Mouse (Mus musculus): ENCODE data around the gene Arfgap1. TPM values are rescaled to one million over a fixed set of nuclear protein-coding genes. Genes with fewer than 3 reads are reported as not detected.

The Arfgap1 gene
- polyA plus RNA-seq, 1 experiment from 2014 or later: 32.7 TPM

DNA sequence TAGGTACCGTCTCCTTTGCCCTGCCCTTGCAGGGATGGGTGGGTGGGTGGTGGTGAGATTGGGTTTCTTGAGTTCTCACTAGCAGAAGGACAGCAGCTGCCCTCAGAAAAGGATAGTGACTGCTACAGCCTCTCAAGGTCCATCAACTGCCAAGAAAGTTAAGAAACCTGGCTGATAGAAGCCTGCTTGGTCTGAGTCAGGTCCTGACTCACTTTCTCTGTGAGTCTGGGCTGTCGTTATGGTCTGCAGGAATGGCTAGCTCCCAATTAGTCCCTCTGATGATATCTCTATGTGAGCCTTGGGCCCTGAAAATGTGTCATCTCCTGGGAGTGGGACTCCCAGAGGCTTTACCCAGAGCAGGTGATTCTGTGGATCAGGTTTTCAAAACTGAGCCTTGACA, 27.3 kb downstream of the Arfgap1 start:
- Histone ChIP-seq H3K4me3 (ENCODE audit: low read depth, low read length) (no peak overlapping the region), H3K4me1 (ENCODE audit: control insufficient read depth, low read depth, low read length) (no peaks in the 10 kb centered on the region), H3K9ac (ENCODE audit: low read depth, low read length) (no peak overlapping the region), H3K4me2 (ENCODE audit: low read depth, low read length) (no peak overlapping the region), H3K27ac (ENCODE audit: low read length) (no peak overlapping the region), H3K27me3 (ENCODE audit: control insufficient read depth, insufficient read depth, low read depth, low read length) (no peaks in the 10 kb centered on the region), H3K9me3 (replicated peaks; ENCODE audit: control insufficient read depth, low read length) (no peaks in the 10 kb centered on the region), H3K36me3 (ENCODE audit: control insufficient read depth, insufficient read depth) (no peaks in the 10 kb centered on the region)
- no peak for ATAC-seq (ENCODE audit: low read depth)
- 56% methylated on average over 2 of the region's 2 CpGs for WGBS (ENCODE audit: insufficient replicate concordance)

DNA sequence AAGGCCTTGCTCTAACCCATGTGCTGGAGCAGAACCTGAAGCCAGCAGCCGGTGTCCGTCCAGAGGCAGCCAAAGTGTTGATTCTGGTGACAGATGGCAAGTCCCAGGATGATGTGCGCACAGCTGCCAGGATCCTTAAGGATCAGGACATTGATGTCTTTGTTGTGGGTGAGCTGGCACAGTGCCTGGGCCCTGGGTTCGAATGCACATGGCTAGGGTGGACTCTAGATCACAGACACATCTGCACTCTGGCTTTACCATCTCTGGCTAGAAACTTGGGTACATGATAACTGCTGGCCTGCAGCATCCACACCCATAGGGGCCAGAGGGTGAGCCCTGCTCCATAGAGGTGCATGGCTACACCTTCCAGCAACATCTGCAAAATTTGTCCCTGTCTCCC, 28.4 kb downstream of the Arfgap1 start:
- Histone ChIP-seq H3K9ac (ENCODE audit: low read depth, low read length) (no peak overlapping the region), H3K9me3 (replicated peaks; ENCODE audit: control insufficient read depth, low read length) (no peaks in the 10 kb centered on the region), H3K4me2 (ENCODE audit: low read depth, low read length) (no peak overlapping the region), H3K27ac (ENCODE audit: low read length) (no peak overlapping the region), H3K4me3 (ENCODE audit: low read depth, low read length) (no peak overlapping the region), H3K27me3 (ENCODE audit: control insufficient read depth, insufficient read depth, low read depth, low read length) (no peaks in the 10 kb centered on the region), H3K4me1 (ENCODE audit: control insufficient read depth, low read depth, low read length) (no peaks in the 10 kb centered on the region), H3K36me3 (ENCODE audit: control insufficient read depth, insufficient read depth) (no peaks in the 10 kb centered on the region)
- ATAC-seq (ENCODE audit: low read depth): no peak
- WGBS (ENCODE audit: insufficient replicate concordance): 61% methylated on average over 4 of the region's 4 CpGs

DNA sequence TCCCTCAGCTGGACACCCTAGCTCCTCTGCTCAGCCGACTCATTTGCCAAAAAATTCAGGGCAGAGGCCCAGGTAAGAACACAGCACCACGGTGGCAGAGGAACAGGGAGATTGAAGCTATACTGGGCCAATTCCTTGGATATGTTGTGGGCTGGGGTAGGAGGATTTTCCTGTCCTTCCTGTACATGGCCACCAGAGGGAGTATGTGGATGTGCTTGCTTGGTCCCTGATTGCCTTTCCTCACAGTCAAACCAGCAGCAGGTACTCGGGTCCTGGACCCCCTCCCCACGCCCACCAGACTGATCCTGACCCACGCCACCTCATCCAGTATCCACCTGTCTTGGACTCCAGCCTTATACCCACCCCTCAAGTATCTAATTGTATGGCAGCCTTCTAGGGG, 29.4 kb downstream of the Arfgap1 start:
- ATAC-seq (ENCODE audit: low read depth): no peak
- Histone ChIP-seq H3K9me3 (replicated peaks; ENCODE audit: control insufficient read depth, low read length) (no peaks in the 10 kb centered on the region), H3K36me3 (ENCODE audit: control insufficient read depth, insufficient read depth) (no peaks in the 10 kb centered on the region), H3K4me3 (ENCODE audit: low read depth, low read length) (no peak overlapping the region), H3K4me1 (ENCODE audit: control insufficient read depth, low read depth, low read length) (no peaks in the 10 kb centered on the region), H3K9ac (ENCODE audit: low read depth, low read length) (no peak overlapping the region), H3K27me3 (ENCODE audit: control insufficient read depth, insufficient read depth, low read depth, low read length) (no peaks in the 10 kb centered on the region), H3K27ac (ENCODE audit: low read length) (no peak overlapping the region), H3K4me2 (ENCODE audit: low read depth, low read length) (no peak overlapping the region)
- 7% methylated on average over 5 of the region's 5 CpGs for WGBS (ENCODE audit: insufficient replicate concordance)

DNA sequence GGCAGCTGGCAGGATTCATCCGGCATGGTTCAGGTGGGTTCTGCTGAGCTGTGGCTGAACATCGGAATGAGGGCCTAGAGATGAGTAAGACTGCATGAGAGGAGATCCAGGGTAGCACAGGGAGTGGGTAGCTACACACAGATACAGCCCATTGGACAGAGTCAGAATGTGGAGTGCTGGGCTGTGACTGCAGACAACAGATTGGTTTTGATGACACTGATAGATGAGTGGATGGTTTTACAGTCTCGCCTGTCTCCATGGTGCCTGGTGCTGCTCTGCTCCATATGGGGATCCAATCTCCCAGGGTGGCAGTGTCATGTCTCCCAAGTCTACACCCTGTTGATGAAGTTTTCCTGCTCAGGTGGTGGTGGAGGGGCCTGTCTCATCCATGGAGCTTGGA, 29.9 kb downstream of the Arfgap1 start:
- no peaks in the 10 kb centered on the region for H3K27me3 ChIP-seq (ENCODE audit: control insufficient read depth, insufficient read depth, low read depth, low read length)
- H3K9ac ChIP-seq (ENCODE audit: low read depth, low read length): no peak overlapping the region
- no peaks in the 10 kb centered on the region for H3K4me1 ChIP-seq (ENCODE audit: control insufficient read depth, low read depth, low read length)
- H3K9me3 ChIP-seq (replicated peaks; ENCODE audit: control insufficient read depth, low read length): no peaks in the 10 kb centered on the region
- H3K27ac ChIP-seq (ENCODE audit: low read length): no peak overlapping the region
- no peak for ATAC-seq (ENCODE audit: low read depth)
- H3K4me3 ChIP-seq (ENCODE audit: low read depth, low read length): no peak overlapping the region
- H3K4me2 ChIP-seq (ENCODE audit: low read depth, low read length): no peak overlapping the region
- WGBS (ENCODE audit: insufficient replicate concordance): 35% methylated on average over 3 of the region's 3 CpGs
- no peaks in the 10 kb centered on the region for H3K36me3 ChIP-seq (ENCODE audit: control insufficient read depth, insufficient read depth)

DNA sequence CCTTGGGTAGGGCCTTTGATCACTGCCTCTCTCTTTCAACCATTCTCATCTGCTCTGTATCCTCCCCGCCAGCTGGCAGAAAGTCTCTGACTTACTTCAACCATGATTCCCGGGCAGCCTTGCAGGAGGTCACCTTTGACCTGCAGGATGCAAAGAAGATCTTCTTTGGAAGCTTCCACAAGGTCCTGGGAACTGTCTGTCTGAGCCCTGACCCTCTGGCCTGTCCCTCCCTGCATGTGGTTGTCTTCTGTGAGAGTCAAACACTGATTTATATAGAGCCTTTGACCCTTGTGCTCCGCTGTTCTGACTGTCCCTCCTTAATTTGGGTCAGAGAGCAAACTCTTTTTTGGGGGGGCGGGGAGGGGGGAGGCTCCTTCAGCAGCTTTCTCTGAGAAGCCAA, 40.0 kb downstream of the Arfgap1 start:
- no peaks in the 10 kb centered on the region for H3K27me3 ChIP-seq (ENCODE audit: control insufficient read depth, insufficient read depth, low read depth, low read length)
- H3K36me3 ChIP-seq (ENCODE audit: control insufficient read depth, insufficient read depth): no peaks in the 10 kb centered on the region
- H3K9me3 ChIP-seq (replicated peaks; ENCODE audit: control insufficient read depth, low read length): no peaks in the 10 kb centered on the region
- no peak overlapping the region for H3K4me2 ChIP-seq (ENCODE audit: low read depth, low read length)
- WGBS (ENCODE audit: insufficient replicate concordance): 56% methylated on average over 4 of the region's 4 CpGs
- H3K9ac ChIP-seq (ENCODE audit: low read depth, low read length): no peak overlapping the region
- ATAC-seq (ENCODE audit: low read depth): no peak
- H3K4me1 ChIP-seq (ENCODE audit: control insufficient read depth, low read depth, low read length): no peaks in the 10 kb centered on the region
- H3K4me3 ChIP-seq (ENCODE audit: low read depth, low read length): no peak overlapping the region
- no peak overlapping the region for H3K27ac ChIP-seq (ENCODE audit: low read length)

DNA sequence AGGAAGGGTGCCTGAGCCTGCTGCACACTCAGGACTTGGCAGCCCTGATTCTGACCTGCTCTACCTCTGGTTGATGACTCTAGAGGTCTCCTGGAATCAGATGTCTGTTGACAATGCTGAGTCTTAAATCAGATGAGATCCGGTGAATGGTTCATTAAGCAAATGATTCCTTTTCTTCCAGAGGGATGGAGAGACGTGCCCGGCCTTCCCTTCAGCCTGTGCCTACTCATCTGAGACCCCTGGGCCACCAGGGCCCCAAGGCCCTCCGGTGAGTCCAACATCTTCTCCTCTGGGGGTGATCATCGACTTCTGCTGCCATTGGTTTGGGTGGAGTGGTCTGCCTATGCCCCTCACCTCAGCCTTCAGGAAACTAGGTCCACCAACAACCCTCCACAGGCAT, 41.3 kb downstream of the Arfgap1 start:
- H3K27ac ChIP-seq (ENCODE audit: low read length): no peak overlapping the region
- no peaks in the 10 kb centered on the region for H3K9me3 ChIP-seq (replicated peaks; ENCODE audit: control insufficient read depth, low read length)
- no peak overlapping the region for H3K4me3 ChIP-seq (ENCODE audit: low read depth, low read length)
- H3K27me3 ChIP-seq (ENCODE audit: control insufficient read depth, insufficient read depth, low read depth, low read length): no peaks in the 10 kb centered on the region
- no peak for ATAC-seq (ENCODE audit: low read depth)
- H3K4me2 ChIP-seq (ENCODE audit: low read depth, low read length): no peak overlapping the region
- 61% methylated on average over 5 of the region's 5 CpGs for whole genome bisulfite sequencing (ENCODE audit: insufficient replicate concordance)
- no peaks in the 10 kb centered on the region for H3K36me3 ChIP-seq (ENCODE audit: control insufficient read depth, insufficient read depth)
- H3K4me1 ChIP-seq (ENCODE audit: control insufficient read depth, low read depth, low read length): no peaks in the 10 kb centered on the region
- no peak overlapping the region for H3K9ac ChIP-seq (ENCODE audit: low read depth, low read length)

DNA sequence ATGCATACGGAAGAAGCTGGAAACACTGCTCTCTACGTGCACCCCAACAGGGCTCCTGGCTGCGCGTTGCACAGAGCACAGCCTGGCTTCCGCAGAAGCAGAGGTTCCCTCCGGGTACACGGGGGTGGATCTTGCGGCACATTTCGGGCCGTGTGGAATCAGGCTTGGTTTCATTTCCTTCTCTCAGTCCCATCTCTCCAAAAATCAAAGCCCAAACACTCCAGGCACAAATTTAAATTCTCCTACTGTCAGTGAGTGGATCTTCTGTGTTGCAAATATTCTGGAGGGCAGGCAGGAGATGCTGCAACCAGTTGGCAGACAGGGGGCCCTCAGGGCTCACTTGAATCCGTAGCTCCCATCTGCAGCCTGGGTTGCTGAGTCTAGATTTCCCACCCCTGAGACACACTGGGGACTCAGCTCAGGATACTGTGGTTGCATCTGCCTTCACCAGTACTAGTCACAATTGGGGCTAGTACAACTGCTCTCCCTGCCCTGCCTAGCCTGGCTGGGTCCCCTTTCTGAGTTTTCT, 64.4 kb downstream of the Arfgap1 start:
- no peak for ATAC-seq (ENCODE audit: low read depth)
- Histone ChIP-seq H3K27me3 (ENCODE audit: control insufficient read depth, insufficient read depth, low read depth, low read length) (no peaks in the 10 kb centered on the region), H3K36me3 (ENCODE audit: control insufficient read depth, insufficient read depth) (no peaks in the 10 kb centered on the region), H3K4me3 (ENCODE audit: low read depth, low read length) (no peak overlapping the region), H3K4me1 (ENCODE audit: control insufficient read depth, low read depth, low read length) (no peaks in the 10 kb centered on the region), H3K27ac (ENCODE audit: low read length) (no peak overlapping the region), H3K9me3 (replicated peaks; ENCODE audit: control insufficient read depth, low read length) (no peaks in the 10 kb centered on the region), H3K9ac (ENCODE audit: low read depth, low read length) (no peak overlapping the region), H3K4me2 (ENCODE audit: low read depth, low read length) (no peak overlapping the region)
- WGBS (ENCODE audit: insufficient replicate concordance): 67% methylated on average over 11 of the region's 11 CpGs

Other genes with a start within 250 kb of the Arfgap1 start
- gene Slc17a9, start 242.0 kb upstream of the Arfgap1 start, polyA plus RNA-seq (2015; fragmentation: Nextera tagmentation; extraction: Ambion mirVana): 10.4 and 10.8 TPM in 2 replicates
- not detected in 2 replicates for gene Bhlhe23, start 190.3 kb upstream of the Arfgap1 start, polyA plus RNA-seq (2015; fragmentation: Nextera tagmentation; extraction: Ambion mirVana)
- 4.2 and 4.6 TPM in 2 replicates for gene Ythdf1, start 46.3 kb upstream of the Arfgap1 start, polyA plus RNA-seq (2015; fragmentation: Nextera tagmentation; extraction: Ambion mirVana)
- not detected in 2 replicates for gene Birc7, start 38.2 kb upstream of the Arfgap1 start, polyA plus RNA-seq (2015; fragmentation: Nextera tagmentation; extraction: Ambion mirVana)
- gene Nkain4, start 12.5 kb upstream of the Arfgap1 start, polyA plus RNA-seq (2015; fragmentation: Nextera tagmentation; extraction: Ambion mirVana): 1.1 and 1.6 TPM in 2 replicates
- 0.04 and 0.09 TPM in 2 replicates for gene Col20a1, start 19.3 kb downstream of the Arfgap1 start, polyA plus RNA-seq (2015; fragmentation: Nextera tagmentation; extraction: Ambion mirVana)
- 0.79 and 1.4 TPM in 2 replicates for gene Chrna4, start 76.3 kb downstream of the Arfgap1 start, polyA plus RNA-seq (2015; fragmentation: Nextera tagmentation; extraction: Ambion mirVana)
- 0.16 and 0.32 TPM in 2 replicates for gene Kcnq2, start 168.1 kb downstream of the Arfgap1 start, polyA plus RNA-seq (2015; fragmentation: Nextera tagmentation; extraction: Ambion mirVana)
- gene Eef1a2, start 189.8 kb downstream of the Arfgap1 start, polyA plus RNA-seq (2015; fragmentation: Nextera tagmentation; extraction: Ambion mirVana): not detected in 2 replicates
- 92.7 and 94.4 TPM in 2 replicates for gene Ppdpf, start 220.0 kb downstream of the Arfgap1 start, polyA plus RNA-seq (2015; fragmentation: Nextera tagmentation; extraction: Ambion mirVana)
- gene Ptk6, start 235.6 kb downstream of the Arfgap1 start, polyA plus RNA-seq (2015; fragmentation: Nextera tagmentation; extraction: Ambion mirVana): 0.15 and 0.27 TPM in 2 replicates
- 0.51 and 0.54 TPM in 2 replicates for gene Srms, start 246.0 kb downstream of the Arfgap1 start, polyA plus RNA-seq (2015; fragmentation: Nextera tagmentation; extraction: Ambion mirVana)

Measured in liver, embryonic 16.5 days (tissue).